Mouse (Mus musculus) heart, embryonic 15.5 days (tissue): ENCODE measurements around the gene Snai1. TPM values are rescaled to one million over a fixed set of nuclear protein-coding genes. Genes with fewer than 3 reads are reported as not detected.

Experiments used
- ATAC-seq: fragments of 200-750 bp; cut with Nextera tagmentation; replicated peaks from 2 replicates; pipeline ENCODE4 v1.8.0; 2017; ENCODE audit warnings: low read depth, moderate TSS enrichment; ENCODE audit not compliant: insufficient number of reproducible peaks, insufficient read depth, low FRiP score
- H3K27ac ChIP-seq: fragments of 300-500 bp; sonication (generic); 2 replicates; pipeline ENCODE4 v1.5.1; 2015; ENCODE audit warnings: mild to moderate bottlenecking, inconsistent platforms
- H3K27me3 ChIP-seq: fragments of 300-500 bp; sonication (generic); 2 replicates; pipeline ENCODE4 v1.6.1; 2015; ENCODE audit warnings: inconsistent platforms
- H3K36me3 ChIP-seq: fragments of 300-500 bp; sonication (generic); 2 replicates; pipeline ENCODE4 v1.6.1; 2015; ENCODE audit warnings: mild to moderate bottlenecking, inconsistent platforms
- H3K4me1 ChIP-seq: fragments of 300-500 bp; sonication (generic); replicated peaks from 2 replicates; pipeline ENCODE4 v1.6.1; 2015; ENCODE audit warnings: inconsistent platforms
- H3K4me2 ChIP-seq: fragments of 300-500 bp; sonication (generic); 2 replicates; pipeline ENCODE4 v1.6.1; 2015; ENCODE audit warnings: inconsistent platforms, mild to moderate bottlenecking, moderate library complexity
- H3K4me3 ChIP-seq: fragments of 300-500 bp; sonication (generic); 2 replicates; pipeline ENCODE4 v1.5.1; 2015; ENCODE audit warnings: mild to moderate bottlenecking, inconsistent platforms
- H3K9ac ChIP-seq: fragments of 300-500 bp; sonication (generic); 2 replicates; pipeline ENCODE4 v1.6.1; 2015; ENCODE audit warnings: mild to moderate bottlenecking, inconsistent platforms
- H3K9me3 ChIP-seq: fragments of 300-500 bp; sonication (generic); replicated peaks from 2 replicates; pipeline ENCODE4 v1.6.1; 2016; ENCODE audit warnings: inconsistent platforms
- WGBS: fragments of 180-500 bp; shearing (Covaris S2); methylation state at CpG from one replicate; pipeline ENCODE4 v1.1.7; 2015; ENCODE audit warnings: mixed read lengths; 5-methylcytosine and 5-hydroxymethylcytosine counted together
- polyA plus RNA-seq: library from polyadenylated mRNA; unstranded; fragments of >200 nt; fragmentation: Nextera tagmentation; extraction: Ambion mirVana; gene quantifications from 2 replicates; pipeline ENCODE4 v1.2.1, GENCODE M21; 2015

Snai1 gene
- polyA plus RNA-seq, 1 experiment from 2014 or later = 14.0 TPM

GRCm38 (mm10) chr2:167542361-167542760 lies 4.4 kb downstream of the Snai1 start:
- no peak for ATAC-seq
- Histone ChIP-seq H3K9ac (no peak overlapping the region), H3K4me2 (peak overlapping the region; percentile 95; the same call in 1 of the 2 replicates), H3K4me1 (peaks cover 60% of the 10 kb centered on the region), H3K9me3 (no peaks in the 10 kb centered on the region), H3K36me3 (no peaks in the 10 kb centered on the region), H3K4me3 (peak overlapping the region; percentile 65; the same call in 1 of the 2 replicates), H3K27ac (peak overlapping the region; percentile 90), H3K27me3 (no peaks in the 10 kb centered on the region; the same call in 1 of the 2 replicates)
- 78% methylated on average over 4 of the region's 4 CpGs for WGBS

GRCm38 (mm10) chr2:167543121-167544003 lies 5.4 kb downstream of the Snai1 start:
- Histone ChIP-seq H3K27me3 (no peaks in the 10 kb centered on the region), H3K9me3 (no peaks in the 10 kb centered on the region), H3K4me2 (peak overlapping the region; percentile 31), H3K4me3 (no peak overlapping the region), H3K27ac (peak overlapping the region; percentile 90), H3K4me1 (peaks cover 53% of the 10 kb centered on the region), H3K9ac (peak overlapping the region; percentile 20; the same call in 1 of the 2 replicates), H3K36me3 (no peaks in the 10 kb centered on the region)
- ATAC-seq = peak; percentile 20; the same call in 1 of the 2 replicates
- 23% methylated on average over 16 of the region's 16 CpGs for WGBS

GRCm38 (mm10) chr2:167544004-167544356 lies 6.0 kb downstream of the Snai1 start:
- Histone ChIP-seq H3K4me1 (peaks cover 47% of the 10 kb centered on the region), H3K9me3 (no peaks in the 10 kb centered on the region), H3K27ac (peak overlapping the region; percentile 90), H3K36me3 (no peaks in the 10 kb centered on the region), H3K9ac (peak overlapping the region; percentile 20; the same call in 1 of the 2 replicates), H3K4me3 (no peak overlapping the region), H3K27me3 (no peaks in the 10 kb centered on the region), H3K4me2 (peak overlapping the region; percentile 6; the same call in 1 of the 2 replicates)
- ATAC-seq = 0 out of 2 replicates have a peak, but pooled peaks have one; percentile 2
- 6% methylated on average over 4 of the region's 4 CpGs for WGBS

- no peaks in the 10 kb centered on the region for H3K36me3 ChIP-seq
- no peak overlapping the region for H3K4me3 ChIP-seq
- no peak overlapping the region for H3K9ac ChIP-seq
- no peaks in the 10 kb centered on the region for H3K9me3 ChIP-seq
- peaks cover 46% of the 10 kb centered on the region for H3K4me1 ChIP-seq
- WGBS = 56% methylated on average over 5 of the region's 5 CpGs
- no peak overlapping the region for H3K4me2 ChIP-seq
- no peaks in the 10 kb centered on the region for H3K27me3 ChIP-seq
- ATAC-seq = no peak
- peak overlapping the region; percentile 90 for H3K27ac ChIP-seq
Observed at GRCm38 (mm10) chr2:167544456-167544855, 6.5 kb downstream of the Snai1 start.

- peaks cover 32% of the 10 kb centered on the region for H3K4me1 ChIP-seq
- peak overlapping the region; percentile 30; the same call in 1 of the 2 replicates for H3K27ac ChIP-seq
- no peak overlapping the region for H3K4me2 ChIP-seq
- H3K9ac ChIP-seq = no peak overlapping the region
- H3K27me3 ChIP-seq = no peaks in the 10 kb centered on the region
- H3K36me3 ChIP-seq = no peaks in the 10 kb centered on the region
- WGBS = 78% methylated on average over 18 of the region's 18 CpGs
- ATAC-seq = no peak
- H3K4me3 ChIP-seq = no peak overlapping the region
- H3K9me3 ChIP-seq = no peaks in the 10 kb centered on the region
Observed at GRCm38 (mm10) chr2:167546447-167547195, 8.6 kb downstream of the Snai1 start.

GRCm38 (mm10) chr2:167547444-167547843 lies 9.4 kb downstream of the Snai1 start:
- no peaks in the 10 kb centered on the region for H3K36me3 ChIP-seq
- no peak overlapping the region for H3K4me2 ChIP-seq
- H3K9ac ChIP-seq = no peak overlapping the region
- ATAC-seq = no peak
- WGBS = 86% methylated on average over 8 of the region's 8 CpGs
- H3K4me3 ChIP-seq = no peak overlapping the region
- no peaks in the 10 kb centered on the region for H3K9me3 ChIP-seq
- H3K4me1 ChIP-seq = peaks cover 26% of the 10 kb centered on the region
- no peaks in the 10 kb centered on the region for H3K27me3 ChIP-seq
- H3K27ac ChIP-seq = no peak overlapping the region

GRCm38 (mm10) chr2:167548961-167549360 lies 11.0 kb downstream of the Snai1 start:
- no peak overlapping the region for H3K4me3 ChIP-seq
- no peak overlapping the region for H3K9ac ChIP-seq
- 76% methylated on average over 7 of the region's 7 CpGs for whole genome bisulfite sequencing
- no peaks in the 10 kb centered on the region for H3K9me3 ChIP-seq
- peaks cover 22% of the 10 kb centered on the region for H3K4me1 ChIP-seq
- no peaks in the 10 kb centered on the region for H3K27me3 ChIP-seq
- no peak overlapping the region for H3K27ac ChIP-seq
- no peak overlapping the region for H3K4me2 ChIP-seq
- H3K36me3 ChIP-seq = no peaks in the 10 kb centered on the region
- no peak for ATAC-seq

GRCm38 (mm10) chr2:167550341-167550854 lies 12.4 kb downstream of the Snai1 start:
- Histone ChIP-seq H3K27ac (no peak overlapping the region), H3K4me2 (no peak overlapping the region), H3K36me3 (no peaks in the 10 kb centered on the region), H3K9me3 (no peaks in the 10 kb centered on the region), H3K27me3 (no peaks in the 10 kb centered on the region), H3K9ac (no peak overlapping the region), H3K4me1 (peaks cover 18% of the 10 kb centered on the region), H3K4me3 (no peak overlapping the region)
- ATAC-seq = no peak
- 66% methylated on average over 8 of the region's 8 CpGs for WGBS

GRCm38 (mm10) chr2:167551342-167551920 lies 13.4 kb downstream of the Snai1 start:
- H3K4me2 ChIP-seq = no peak overlapping the region
- no peak overlapping the region for H3K4me3 ChIP-seq
- H3K27ac ChIP-seq = no peak overlapping the region
- WGBS = 79% methylated on average over 8 of the region's 8 CpGs
- no peak overlapping the region for H3K9ac ChIP-seq
- no peak for ATAC-seq
- no peaks in the 10 kb centered on the region for H3K27me3 ChIP-seq
- H3K9me3 ChIP-seq = no peaks in the 10 kb centered on the region
- H3K36me3 ChIP-seq = no peaks in the 10 kb centered on the region
- peaks cover 18% of the 10 kb centered on the region for H3K4me1 ChIP-seq

- Histone ChIP-seq H3K27ac (peak overlapping the region; percentile 82), H3K4me2 (no peak overlapping the region), H3K27me3 (no peaks in the 10 kb centered on the region), H3K4me3 (no peak overlapping the region), H3K36me3 (no peaks in the 10 kb centered on the region), H3K9me3 (no peaks in the 10 kb centered on the region), H3K4me1 (peaks cover 18% of the 10 kb centered on the region), H3K9ac (no peak overlapping the region)
- ATAC-seq = no peak
- WGBS = 75% methylated on average over 4 of the region's 4 CpGs
Observed at GRCm38 (mm10) chr2:167552292-167552691, 14.3 kb downstream of the Snai1 start.

GRCm38 (mm10) chr2:167552927-167553402 lies 15.0 kb downstream of the Snai1 start:
- peak; percentile 86 for ATAC-seq
- Histone ChIP-seq H3K4me3 (no peak overlapping the region), H3K27me3 (no peaks in the 10 kb centered on the region), H3K4me1 (peaks cover 18% of the 10 kb centered on the region), H3K27ac (peak overlapping the region; percentile 82), H3K9ac (no peak overlapping the region), H3K4me2 (no peak overlapping the region), H3K36me3 (no peaks in the 10 kb centered on the region), H3K9me3 (no peaks in the 10 kb centered on the region)
- 22% methylated on average over 11 of the region's 11 CpGs for WGBS
